Mouse (Mus musculus) midbrain, embryonic 12.5 days (tissue): ENCODE results near the gene Aadacl3. TPM values are rescaled to one million over a fixed set of nuclear protein-coding genes. Genes with fewer than 3 reads are reported as not detected.
A peak's percentile ranks its signal among the peaks of the same experiment; 100 is the strongest.

Source experiments
- ATAC-seq: fragments of 200-750 bp; cut with Nextera tagmentation; 2 replicates; pipeline ENCODE4 v1.8.0; 2017; ENCODE audit warnings: low read depth, moderate TSS enrichment, moderate library complexity; ENCODE audit not compliant: low FRiP score
- H3K27ac ChIP-seq: fragments of 300-500 bp; sonication (generic); replicated peaks from 2 replicates; pipeline ENCODE4 v1.5.1; 2016; ENCODE audit warnings: mild to moderate bottlenecking
- H3K27me3 ChIP-seq: fragments of 300-500 bp; sonication (generic); 2 replicates; pipeline ENCODE4 v1.6.1; 2016; ENCODE audit warnings: mild to moderate bottlenecking
- H3K36me3 ChIP-seq: fragments of 300-500 bp; sonication (generic); 2 replicates; pipeline ENCODE4 v1.6.1; 2016
- H3K4me1 ChIP-seq: fragments of 300-500 bp; sonication (generic); 2 replicates; pipeline ENCODE4 v1.6.1; 2016
- H3K4me2 ChIP-seq: fragments of 300-500 bp; sonication (generic); replicated peaks from 2 replicates; pipeline ENCODE4 v1.6.1; 2016; ENCODE audit warnings: mild to moderate bottlenecking, moderate library complexity
- H3K4me3 ChIP-seq: fragments of 300-500 bp; sonication (generic); 2 replicates; pipeline ENCODE4 v1.5.1; 2016; ENCODE audit warnings: mild to moderate bottlenecking
- H3K9ac ChIP-seq: fragments of 300-500 bp; sonication (generic); replicated peaks from 2 replicates; pipeline ENCODE4 v1.6.1; 2016; ENCODE audit warnings: mild to moderate bottlenecking, moderate library complexity
- H3K9me3 ChIP-seq: fragments of 300-500 bp; sonication (generic); 2 replicates; pipeline ENCODE4 v1.6.1; 2016; ENCODE audit warnings: mild to moderate bottlenecking
- WGBS: fragments of 180-500 bp; shearing (Covaris S2); methylation state at CpG from one replicate; pipeline ENCODE4 v1.1.7; 2016; 5-methylcytosine and 5-hydroxymethylcytosine counted together
- polyA plus RNA-seq: library from polyadenylated mRNA; unstranded; fragments of >200 nt; fragmentation: Nextera tagmentation; extraction: Ambion mirVana; gene quantifications from 2 replicates; pipeline ENCODE4 v1.2.1, GENCODE M21; 2016

Gene Aadacl3
- polyA plus RNA-seq, 1 experiment from 2014 or later, result not detected

- Histone ChIP-seq H3K27ac (no peak overlapping the region), H3K4me1 (no peaks in the 10 kb centered on the region), H3K36me3 (no peaks in the 10 kb centered on the region), H3K27me3 (no peaks in the 10 kb centered on the region), H3K4me2 (no peak overlapping the region), H3K4me3 (no peak overlapping the region), H3K9ac (no peak overlapping the region), H3K9me3 (peaks cover 20% of the 10 kb centered on the region; the same call in 1 of the 2 replicates)
- ATAC-seq, result no peak
- 79% methylated on average over 5 of the region's 5 CpGs for WGBS
Observed at GRCm38 (mm10) chr4:144424590-144424989, 39.0 kb downstream of the Aadacl3 start.

DNA sequence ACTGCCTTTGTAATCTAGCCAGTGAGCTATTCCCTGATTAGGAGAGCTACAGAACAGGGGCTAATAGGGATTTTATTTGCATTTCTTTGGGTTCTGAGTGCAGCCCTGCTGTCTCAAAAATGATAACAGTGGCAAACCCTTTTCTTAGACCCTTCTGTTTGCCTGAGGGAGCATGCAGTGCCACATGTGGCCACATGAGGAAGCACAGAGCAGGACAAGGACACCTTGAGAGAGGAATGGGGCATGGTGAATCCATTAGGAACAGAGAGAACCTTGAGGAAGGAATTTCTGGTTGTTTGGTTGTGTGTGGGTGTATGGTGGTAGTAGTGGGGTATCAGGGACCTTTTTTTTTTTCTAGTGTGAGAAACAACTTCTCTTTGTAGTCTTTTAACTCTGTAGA is 42.9 kb downstream of the Aadacl3 start:
- H3K4me1 ChIP-seq, result no peaks in the 10 kb centered on the region
- no peak overlapping the region for H3K4me2 ChIP-seq
- no peak overlapping the region for H3K27ac ChIP-seq
- H3K9ac ChIP-seq, result no peak overlapping the region
- no peak for ATAC-seq
- H3K36me3 ChIP-seq, result no peaks in the 10 kb centered on the region
- H3K9me3 ChIP-seq, result peaks cover 40% of the 10 kb centered on the region
- H3K27me3 ChIP-seq, result no peaks in the 10 kb centered on the region
- no peak overlapping the region for H3K4me3 ChIP-seq

DNA sequence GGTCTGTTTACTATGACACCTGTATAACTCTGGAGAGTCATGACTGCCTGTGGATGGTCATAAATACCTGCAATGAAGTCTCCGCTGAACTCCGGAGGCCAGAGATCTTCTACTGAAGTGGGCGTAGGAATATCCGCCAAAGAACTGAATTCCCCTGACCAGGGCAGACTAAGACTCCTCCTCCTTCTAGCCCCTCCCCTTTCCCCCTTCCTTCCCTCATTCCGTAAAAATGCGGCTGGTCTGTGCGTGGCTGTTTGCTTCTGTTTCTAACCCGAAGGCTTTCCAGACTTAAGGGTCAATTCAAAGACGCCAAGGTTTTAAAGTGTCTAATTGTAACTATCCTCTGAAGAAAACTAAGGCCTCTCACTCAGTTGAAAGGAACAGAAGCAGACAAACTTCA is 55.3 kb downstream of the Aadacl3 start, which contains the start of gene Pramef12:
Pramef12 (minus strand) TSS at position 175 of the 400 bp plus-strand sequence.
- H3K9me3 ChIP-seq, result 0 out of 2 replicates have a peak, but pooled peaks cover 17% of the 10 kb centered on the region
- ATAC-seq, result no peak
- H3K4me1 ChIP-seq, result no peaks in the 10 kb centered on the region
- H3K4me3 ChIP-seq, result no peak within 1 kb of the TSS
- H3K4me2 ChIP-seq, result no peak within 1 kb of the TSS
- no peak within 1 kb of the TSS for H3K27ac ChIP-seq
- H3K27me3 ChIP-seq, result no peaks in the 10 kb centered on the region
- no peak within 1 kb of the TSS for H3K9ac ChIP-seq
- 80% methylated on average over 9 of the region's 9 CpGs for WGBS
- no peaks in the 10 kb centered on the region for H3K36me3 ChIP-seq

- H3K9me3 ChIP-seq, result 0 out of 2 replicates have a peak, but pooled peaks cover 13% of the 10 kb centered on the region
- 66% methylated on average over 3 of the region's 3 CpGs for WGBS
- no peaks in the 10 kb centered on the region for H3K27me3 ChIP-seq
- no peak for ATAC-seq
- H3K36me3 ChIP-seq, result no peaks in the 10 kb centered on the region
- H3K9ac ChIP-seq, result no peak overlapping the region
- H3K4me1 ChIP-seq, result no peaks in the 10 kb centered on the region
- H3K27ac ChIP-seq, result no peak overlapping the region
- H3K4me3 ChIP-seq, result no peak overlapping the region
- H3K4me2 ChIP-seq, result no peak overlapping the region
Observed at GRCm38 (mm10) chr4:144406261-144406660, 57.3 kb downstream of the Aadacl3 start.

DNA sequence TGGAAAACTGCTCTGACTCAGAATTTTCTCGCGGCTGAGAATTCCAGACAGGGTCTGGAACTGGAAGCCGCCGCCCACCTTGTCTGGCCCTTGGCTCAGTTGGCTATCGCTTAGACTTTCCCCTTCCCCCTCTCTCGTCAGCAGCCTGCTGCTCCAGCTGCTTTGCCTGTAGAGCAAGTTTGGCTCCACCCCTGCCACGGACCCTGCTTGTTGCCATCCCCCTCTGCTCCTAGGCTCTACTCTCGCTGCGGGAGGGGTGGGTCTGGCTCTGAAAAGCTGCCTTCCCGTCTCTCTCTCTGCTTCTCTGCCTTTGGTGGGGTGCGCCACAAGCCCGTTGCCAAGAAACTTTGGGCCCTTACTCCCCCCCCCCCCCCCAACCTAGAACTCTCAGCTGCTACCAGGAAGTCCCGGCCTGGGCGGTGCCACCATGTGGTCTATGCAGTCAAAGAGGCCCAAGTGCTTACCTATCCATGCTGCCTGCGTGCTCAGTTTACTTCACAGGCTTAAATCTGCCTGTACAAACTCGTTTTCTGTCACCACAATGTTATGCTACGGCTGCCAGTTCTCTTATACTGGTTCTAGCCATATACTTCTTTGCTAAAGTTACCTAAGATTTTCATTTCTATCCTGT is 59.0 kb downstream of the Aadacl3 start:
- 12% methylated on average over 17 of the region's 17 CpGs for WGBS
- 0 out of 2 replicates have a peak, but pooled peaks have one; percentile 19 for ATAC-seq
- Histone ChIP-seq H3K4me2 (peak overlapping the region; percentile 29), H3K27ac (no peak overlapping the region), H3K36me3 (no peaks in the 10 kb centered on the region), H3K4me1 (no peaks in the 10 kb centered on the region), H3K4me3 (no peak overlapping the region), H3K9me3 (0 out of 2 replicates have a peak, but pooled peaks cover 9% of the 10 kb centered on the region), H3K9ac (no peak overlapping the region), H3K27me3 (no peaks in the 10 kb centered on the region)

Other genes with a start within 250 kb of the Aadacl3 start
- not detected in 2 replicates for gene Pramel5, start 183.3 kb downstream of the Aadacl3 start, polyA plus RNA-seq
- not detected in 2 replicates for gene Gm13128, start 133.5 kb downstream of the Aadacl3 start, polyA plus RNA-seq
- gene Gm13119, start 105.8 kb downstream of the Aadacl3 start, polyA plus RNA-seq, result not detected in 2 replicates
- not detected in 2 replicates for gene Pramef20, start 85.8 kb downstream of the Aadacl3 start, polyA plus RNA-seq
- not detected in 2 replicates for gene Pramef12, start 55.3 kb downstream of the Aadacl3 start, polyA plus RNA-seq
- gene 1700012P22Rik, start 25.0 kb downstream of the Aadacl3 start, polyA plus RNA-seq, result not detected in 2 replicates
- gene Gm9944, start 10.4 kb downstream of the Aadacl3 start, polyA plus RNA-seq, result not detected in 2 replicates
- not detected in 2 replicates for gene 9430007A20Rik, start 56.1 kb upstream of the Aadacl3 start, polyA plus RNA-seq
- gene Gm13124, start 101.4 kb upstream of the Aadacl3 start, polyA plus RNA-seq, result not detected in 2 replicates
- not detected in 2 replicates for gene Aadacl4, start 150.0 kb upstream of the Aadacl3 start, polyA plus RNA-seq
- not detected in 2 replicates for gene Gm436, start 222.6 kb upstream of the Aadacl3 start, polyA plus RNA-seq